In genomic region chr17:56356921-56357885, GRCm38 (mm10) we compare ENCODE assay signal across 1 mouse cellular context.
TF ChIP-seq lines count a peak whose summit lies in the region.

No protein-coding gene starts in this region.

TF ChIP-seq in MEL, 35 proteins besides CTCF, POLR2A, EP300 and RAD21 (continued from another document):
- TF ChIP-seq ZKSCAN1 (IDR thresholded peaks at IDR 0.05; ENCODE audit: low read depth, low read length) = no peak
- no peak for TF ChIP-seq MAZ (IDR thresholded peaks at IDR 0.05; ENCODE audit: low read depth, low read length)
- no peak for TF ChIP-seq NELFE (IDR thresholded peaks at IDR 0.05; ENCODE audit: low read depth, low read length)
- peak; percentile 33; the same call in 1 of the 2 replicates for TF ChIP-seq MXI1 (IDR thresholded peaks at IDR 0.05; ENCODE audit: low read depth, low read length)
- no peak for TF ChIP-seq POLR2AphosphoS5 (IDR thresholded peaks at IDR 0.05; ENCODE audit: borderline replicate concordance, low read depth, low read length)
